Mouse (Mus musculus) olfactory bulb, adult 2 months (tissue): ENCODE data around the gene Fam102a.

Experiments
- CTCF ChIP-seq: fragments of 200-500 bp; IDR thresholded peaks from 2 replicates; pipeline ENCODE4 v1.5.1; 2012; ENCODE audit warnings: low read depth, mild to moderate bottlenecking, low read length, moderate library complexity; ENCODE audit not compliant: insufficient read depth
- POLR2A ChIP-seq: fragments of 200-500 bp; IDR thresholded peaks from 2 replicates; pipeline ENCODE4 v1.6.1; 2012; ENCODE audit warnings: mild to moderate bottlenecking, low read depth, low read length, moderate library complexity; ENCODE audit not compliant: insufficient read depth

DNA sequence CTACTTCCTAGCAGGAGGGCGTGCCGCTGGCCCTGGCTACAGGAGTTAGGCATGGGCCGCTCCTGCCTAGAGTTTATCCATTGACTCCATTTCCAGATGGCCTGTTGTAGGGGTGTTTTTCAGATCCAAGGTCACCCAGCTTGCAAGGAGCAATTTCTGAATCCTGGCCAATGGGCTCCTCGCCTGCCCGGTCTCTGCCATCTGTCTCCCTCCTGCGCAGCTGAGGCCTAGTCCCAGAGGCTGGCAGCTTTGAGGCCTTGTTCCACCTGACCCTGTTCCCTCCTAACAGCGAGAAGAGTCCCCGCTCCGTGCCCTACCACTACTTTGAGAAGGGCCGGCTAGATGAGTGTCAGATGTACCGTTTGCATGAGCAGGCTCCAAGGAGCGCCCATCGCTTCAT, 61.6 kb downstream of the Fam102a start:
- no peak for TF ChIP-seq CTCF
- TF ChIP-seq POLR2A = no peak
